ENCODE assay signal across 15 mouse cellular contexts in the genomic region with DNA sequence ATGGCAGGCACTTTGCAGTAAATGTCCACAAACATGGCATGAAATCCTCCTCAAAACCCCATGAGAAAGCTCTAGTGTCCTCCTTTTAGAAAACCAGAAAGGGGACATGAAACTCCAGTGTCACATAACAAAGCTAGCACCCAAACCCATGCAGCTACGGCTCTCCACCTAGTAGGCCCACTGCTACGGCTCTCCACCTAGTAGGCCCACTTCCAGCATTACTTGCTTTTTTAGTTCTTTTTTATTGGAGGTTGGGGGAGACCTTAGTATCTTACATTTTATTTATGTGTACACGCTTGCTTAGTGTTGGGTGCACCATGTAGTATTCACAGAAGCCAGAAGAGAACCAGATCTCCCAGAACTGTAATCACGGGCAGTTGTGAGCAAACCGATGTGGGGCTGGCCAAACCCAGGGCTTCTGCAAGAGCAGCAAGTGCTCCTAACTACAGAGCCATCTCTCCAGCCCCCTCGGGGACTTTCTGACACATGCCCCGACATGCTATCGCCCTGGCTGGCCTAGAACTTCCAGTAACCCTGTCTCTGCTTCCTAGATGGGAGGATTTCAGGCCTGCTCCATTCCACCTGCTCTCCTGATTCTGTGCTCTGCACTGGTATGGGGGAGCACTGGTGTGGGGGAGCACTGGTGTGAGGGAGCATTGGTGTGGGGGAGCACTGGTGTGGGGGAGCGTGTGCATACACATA.
"Had no signal": no experiment of that assay in that cellular context is flagged by ENCODE, and none has a peak within 500 bp of the region (broad histone marks: within the 10 kb centered on the region; RNA-seq: fewer than 3 reads in every experiment).

No protein-coding gene starts in this region.

- H3K4me3 ChIP-seq: midbrain, embryonic 10.5 days; midbrain, embryonic 12.5 days; myocyte; neural tube, embryonic 12.5 days had no signal

- H3K4me2 ChIP-seq: lung, embryonic 14.5 days; midbrain, embryonic 12.5 days; neural tube, embryonic 12.5 days had no signal

- H3K9me3 ChIP-seq: midbrain, embryonic 10.5 days; midbrain, embryonic 12.5 days; neural tube, embryonic 12.5 days had no signal

- H3K9ac ChIP-seq: lung, embryonic 14.5 days; midbrain, embryonic 12.5 days; neural tube, embryonic 12.5 days had no signal

- DNase-seq: lung, adult 18-20 months; lung, embryonic 14.5 days; lung, postnatal 10 days; lung, postnatal 4 days; midbrain, embryonic 14.5 days; right cerebral cortex, postnatal 14 days; spleen, adult 18-20 months; thymus, adult 18-20 months; thymus, postnatal 14 days; thymus, postnatal 36 days had no signal

- H3K27me3 ChIP-seq: midbrain, embryonic 12.5 days; neural tube, embryonic 12.5 days had no signal

- H3K27ac ChIP-seq: midbrain, embryonic 10.5 days; midbrain, embryonic 12.5 days; neural tube, embryonic 12.5 days had no signal

- ATAC-seq: midbrain, embryonic 16.5 days had no signal
